Mouse (Mus musculus) kidney, embryonic 14.5 days (tissue): ENCODE results near the gene Kcnh1. TPM values are rescaled to one million over a fixed set of nuclear protein-coding genes. Genes with fewer than 3 reads are reported as not detected.

Experiments
- ATAC-seq: fragments of 200-750 bp; cut with Nextera tagmentation; 2 replicates; pipeline ENCODE4 v1.8.0; 2017; ENCODE audit warnings: moderate number of reproducible peaks, mild to moderate bottlenecking, moderate TSS enrichment, moderate library complexity; ENCODE audit not compliant: low FRiP score, low TSS enrichment
- H3K27ac ChIP-seq: fragments of 300-500 bp; sonication (generic); 2 replicates; pipeline ENCODE4 v1.5.1; 2014; ENCODE audit warnings: low read depth, mild to moderate bottlenecking, low read length, moderate library complexity, mixed read lengths
- H3K27me3 ChIP-seq: fragments of 300-500 bp; sonication (generic); 2 replicates; pipeline ENCODE4 v1.6.1; 2014; ENCODE audit warnings: mild to moderate bottlenecking, low read length; ENCODE audit not compliant: control insufficient read depth, insufficient read depth
- H3K36me3 ChIP-seq: fragments of 300-500 bp; sonication (generic); 2 replicates; pipeline ENCODE4 v1.6.1; 2014; ENCODE audit warnings: low read length, mixed read lengths; ENCODE audit not compliant: control insufficient read depth, insufficient read depth
- H3K4me1 ChIP-seq: fragments of 300-500 bp; sonication (generic); 2 replicates; pipeline ENCODE4 v1.6.1; 2014; ENCODE audit warnings: low read length, mixed read lengths; ENCODE audit not compliant: control insufficient read depth, insufficient read depth
- H3K4me2 ChIP-seq: fragments of 300-500 bp; sonication (generic); replicated peaks from 2 replicates; pipeline ENCODE4 v1.6.1; 2014; ENCODE audit warnings: low read depth, mild to moderate bottlenecking, low read length
- H3K4me3 ChIP-seq: fragments of 300-500 bp; sonication (generic); 2 replicates; pipeline ENCODE4 v1.5.1; 2014; ENCODE audit warnings: mild to moderate bottlenecking, low read length
- H3K9ac ChIP-seq: fragments of 300-500 bp; sonication (generic); 2 replicates; pipeline ENCODE4 v1.6.1; 2014; ENCODE audit warnings: low read depth, mild to moderate bottlenecking, low read length, moderate library complexity
- H3K9me3 ChIP-seq: fragments of 300-500 bp; sonication (generic); 2 replicates; pipeline ENCODE4 v1.6.1; 2016; ENCODE audit warnings: low read length; ENCODE audit not compliant: control insufficient read depth
- WGBS: fragments of 180-500 bp; shearing (Covaris S2); extraction: QIAGEN DNeasy Blood & Tissue Kit; methylation state at CpG from one replicate; pipeline ENCODE4 v1.1.7; 2014; 5-methylcytosine and 5-hydroxymethylcytosine counted together
- polyA plus RNA-seq: library from polyadenylated mRNA; unstranded; fragments of >200 nt; fragmentation: Nextera tagmentation; extraction: Ambion mirVana; gene quantifications from 2 replicates; pipeline ENCODE4 v1.2.1, GENCODE M21; 2014

The Kcnh1 gene
- polyA plus RNA-seq, 1 experiment from 2014 or later = 0.70 TPM

- no peaks in the 10 kb centered on the region for H3K9me3 ChIP-seq
Observed at GRCm38 (mm10) chr1:192347327-192347726, 156.8 kb downstream of the Kcnh1 start.

GRCm38 (mm10) chr1:192356231-192356630 lies 165.7 kb downstream of the Kcnh1 start:
- Histone ChIP-seq H3K27me3 (no peaks in the 10 kb centered on the region), H3K4me3 (no peak overlapping the region), H3K4me2 (no peak overlapping the region), H3K9ac (no peak overlapping the region), H3K9me3 (no peaks in the 10 kb centered on the region), H3K4me1 (no peaks in the 10 kb centered on the region), H3K27ac (no peak overlapping the region), H3K36me3 (no peaks in the 10 kb centered on the region)
- WGBS = 87% methylated on average over 3 of the region's 3 CpGs
- no peak for ATAC-seq

More at GRCm38 (mm10) chr1:192347327-192347726, 156.8 kb downstream of the Kcnh1 start:
- Histone ChIP-seq H3K9ac (no peak overlapping the region), H3K4me1 (no peaks in the 10 kb centered on the region), H3K27ac (no peak overlapping the region), H3K4me2 (no peak overlapping the region), H3K4me3 (no peak overlapping the region), H3K36me3 (no peaks in the 10 kb centered on the region), H3K27me3 (no peaks in the 10 kb centered on the region)
- WGBS = 51% methylated on average over 5 of the region's 5 CpGs
- no peak for ATAC-seq

- Histone ChIP-seq H3K27ac (no peak overlapping the region), H3K9ac (no peak overlapping the region), H3K27me3 (no peaks in the 10 kb centered on the region), H3K9me3 (no peaks in the 10 kb centered on the region), H3K4me2 (no peak overlapping the region), H3K4me3 (no peak overlapping the region), H3K4me1 (0 out of 2 replicates have a peak, but pooled peaks cover 6% of the 10 kb centered on the region), H3K36me3 (no peaks in the 10 kb centered on the region)
- WGBS = 85% methylated on average over 2 of the region's 2 CpGs
- no peak for ATAC-seq
Observed at GRCm38 (mm10) chr1:192359212-192359611, 168.6 kb downstream of the Kcnh1 start.

- ATAC-seq = no peak
- Histone ChIP-seq H3K4me2 (no peak overlapping the region), H3K4me1 (no peaks in the 10 kb centered on the region), H3K36me3 (no peaks in the 10 kb centered on the region), H3K9ac (no peak overlapping the region), H3K27ac (no peak overlapping the region), H3K27me3 (no peaks in the 10 kb centered on the region), H3K9me3 (no peaks in the 10 kb centered on the region), H3K4me3 (no peak overlapping the region)
- WGBS = 63% methylated on average over 5 of the region's 5 CpGs
Observed at GRCm38 (mm10) chr1:192368336-192368735, 177.8 kb downstream of the Kcnh1 start.

- no peaks in the 10 kb centered on the region for H3K27me3 ChIP-seq
- no peak overlapping the region for H3K4me2 ChIP-seq
- H3K9me3 ChIP-seq = no peaks in the 10 kb centered on the region
- no peaks in the 10 kb centered on the region for H3K4me1 ChIP-seq
- 58% methylated on average over 4 of the region's 4 CpGs for WGBS
- peak; percentile 86 for ATAC-seq
- H3K9ac ChIP-seq = no peak overlapping the region
- no peak overlapping the region; the same call in 1 of the 2 replicates for H3K27ac ChIP-seq
- H3K4me3 ChIP-seq = no peak overlapping the region
- H3K36me3 ChIP-seq = no peaks in the 10 kb centered on the region
Observed at GRCm38 (mm10) chr1:192371943-192372614, 181.5 kb downstream of the Kcnh1 start.

- H3K27me3 ChIP-seq = no peaks in the 10 kb centered on the region
- no peaks in the 10 kb centered on the region for H3K9me3 ChIP-seq
- H3K4me2 ChIP-seq = no peak overlapping the region
- no peaks in the 10 kb centered on the region for H3K36me3 ChIP-seq
- WGBS = 77% methylated on average over 4 of the region's 4 CpGs
- ATAC-seq = no peak
- H3K4me3 ChIP-seq = no peak overlapping the region
- no peak overlapping the region for H3K9ac ChIP-seq
- H3K27ac ChIP-seq = no peak overlapping the region
- 0 out of 2 replicates have a peak, but pooled peaks cover 4% of the 10 kb centered on the region for H3K4me1 ChIP-seq
Observed at GRCm38 (mm10) chr1:192378546-192379075, 188.0 kb downstream of the Kcnh1 start.

GRCm38 (mm10) chr1:192380596-192381041 lies 190.0 kb downstream of the Kcnh1 start:
- Histone ChIP-seq H3K27ac (no peak overlapping the region), H3K4me1 (0 out of 2 replicates have a peak, but pooled peaks cover 4% of the 10 kb centered on the region), H3K27me3 (no peaks in the 10 kb centered on the region), H3K9ac (no peak overlapping the region), H3K4me2 (no peak overlapping the region), H3K36me3 (no peaks in the 10 kb centered on the region), H3K4me3 (no peak overlapping the region), H3K9me3 (no peaks in the 10 kb centered on the region)
- WGBS = 54% methylated on average over 5 of the region's 5 CpGs
- ATAC-seq = peak; percentile 64

GRCm38 (mm10) chr1:192387624-192388023 lies 197.1 kb downstream of the Kcnh1 start:
- no peak overlapping the region for H3K4me2 ChIP-seq
- H3K27ac ChIP-seq = no peak overlapping the region
- H3K4me1 ChIP-seq = no peaks in the 10 kb centered on the region
- H3K36me3 ChIP-seq = no peaks in the 10 kb centered on the region
- H3K4me3 ChIP-seq = no peak overlapping the region
- no peak for ATAC-seq
- no peaks in the 10 kb centered on the region for H3K9me3 ChIP-seq
- no peaks in the 10 kb centered on the region for H3K27me3 ChIP-seq
- H3K9ac ChIP-seq = no peak overlapping the region

- H3K27me3 ChIP-seq = no peaks in the 10 kb centered on the region
- no peaks in the 10 kb centered on the region for H3K9me3 ChIP-seq
- no peak for ATAC-seq
- H3K4me3 ChIP-seq = no peak overlapping the region
- 76% methylated on average over 7 of the region's 7 CpGs for WGBS
- H3K36me3 ChIP-seq = no peaks in the 10 kb centered on the region
- H3K4me1 ChIP-seq = no peaks in the 10 kb centered on the region
- no peak overlapping the region for H3K27ac ChIP-seq
- no peak overlapping the region for H3K4me2 ChIP-seq
- no peak overlapping the region for H3K9ac ChIP-seq
Observed at GRCm38 (mm10) chr1:192391041-192391440, 200.5 kb downstream of the Kcnh1 start.
